Mouse (Mus musculus): ENCODE measurements around the gene Dnmt1. TPM values are rescaled to one million over a fixed set of nuclear protein-coding genes. Genes with fewer than 3 reads are reported as not detected.

Dnmt1 gene
- total and polyA plus RNA-seq, 2 experiments = 5.3 to 5.5 TPM

DNA sequence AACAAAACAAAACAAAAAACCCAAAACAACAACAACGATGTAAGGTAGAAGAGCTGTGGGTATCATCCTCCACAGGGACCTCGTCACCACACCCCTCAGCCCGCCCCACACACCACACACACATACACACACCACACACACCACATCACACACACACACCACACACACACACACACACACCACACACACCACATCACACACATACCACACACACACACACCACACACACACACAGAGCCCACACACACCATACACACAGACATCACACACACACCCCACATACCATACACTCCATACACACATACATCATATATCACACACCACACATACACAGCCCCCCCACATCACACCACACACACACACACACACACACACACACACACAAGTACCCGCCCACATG lies 31.9 kb upstream of the Dnmt1 start:
- Histone ChIP-seq H3K27ac (replicated peaks; ENCODE audit: insufficient read depth, low read depth, low read length) (no peak overlapping the region), H3K9ac (ENCODE audit: low read depth, low read length) (no peak overlapping the region), H3K27me3 (ENCODE audit: control insufficient read depth, insufficient read depth, low read length) (no peaks in the 10 kb centered on the region), H3K79me2 (ENCODE audit: control insufficient read depth, insufficient read depth, low read length) (no peaks in the 10 kb centered on the region), H3K4me3 (ENCODE audit: insufficient read depth, low read depth, low read length) (no peak overlapping the region), H3K36me3 (ENCODE audit: control insufficient read depth, insufficient read depth, low read length) (no peaks in the 10 kb centered on the region), H3K4me1 (ENCODE audit: control insufficient read depth, insufficient read depth, low read length) (no peaks in the 10 kb centered on the region)
- WGBS = 91% methylated on average over 4 of the region's 4 CpGs
- TF ChIP-seq CTCF (IDR thresholded peaks at IDR 0.05; ENCODE audit: low read depth, low read length) (no peak), POLR2A (IDR thresholded peaks at IDR 0.05; ENCODE audit: extremely low read depth, insufficient read depth, low read length) (no peak)
- no peak for DNase-seq (ENCODE audit: extremely low read depth, low read depth, low spot score)

DNA sequence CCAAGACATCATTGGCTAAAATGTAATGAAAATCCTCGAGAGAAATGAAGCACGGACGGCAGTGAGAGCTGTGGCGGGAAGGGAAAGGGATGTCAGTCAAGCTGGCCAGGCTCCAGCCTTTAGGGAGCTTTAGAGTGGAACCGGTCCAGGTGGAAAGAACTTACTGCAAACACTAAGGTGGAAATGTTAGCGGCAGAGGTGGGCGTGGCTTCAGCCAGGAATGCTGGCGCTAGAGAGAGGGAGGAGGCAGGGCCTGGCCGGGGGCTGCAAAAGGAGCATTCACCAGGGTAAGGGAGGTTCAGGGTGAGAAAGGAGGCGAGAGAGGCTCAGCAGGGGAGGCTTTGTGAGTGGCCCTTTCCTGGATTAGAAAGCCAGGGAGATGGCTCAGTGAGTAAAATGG lies 31.2 kb upstream of the Dnmt1 start:
- H3K4me3 ChIP-seq (ENCODE audit: insufficient read depth, low read depth, low read length) = no peak overlapping the region
- no peak overlapping the region for H3K9ac ChIP-seq (ENCODE audit: low read depth, low read length)
- 14% methylated on average over 10 of the region's 10 CpGs for WGBS
- TF ChIP-seq POLR2A (IDR thresholded peaks at IDR 0.05; ENCODE audit: extremely low read depth, insufficient read depth, low read length) (no peak), CTCF (IDR thresholded peaks at IDR 0.05; ENCODE audit: low read depth, low read length) (no peak)
- H3K27me3 ChIP-seq (ENCODE audit: control insufficient read depth, insufficient read depth, low read length) = no peaks in the 10 kb centered on the region
- H3K36me3 ChIP-seq (ENCODE audit: control insufficient read depth, insufficient read depth, low read length) = no peaks in the 10 kb centered on the region
- no peaks in the 10 kb centered on the region for H3K79me2 ChIP-seq (ENCODE audit: control insufficient read depth, insufficient read depth, low read length)
- no peaks in the 10 kb centered on the region for H3K4me1 ChIP-seq (ENCODE audit: control insufficient read depth, insufficient read depth, low read length)
- H3K27ac ChIP-seq (replicated peaks; ENCODE audit: insufficient read depth, low read depth, low read length) = no peak overlapping the region
- peak; percentile 29 for DNase-seq (ENCODE audit: extremely low read depth, low read depth, low spot score)

DNA sequence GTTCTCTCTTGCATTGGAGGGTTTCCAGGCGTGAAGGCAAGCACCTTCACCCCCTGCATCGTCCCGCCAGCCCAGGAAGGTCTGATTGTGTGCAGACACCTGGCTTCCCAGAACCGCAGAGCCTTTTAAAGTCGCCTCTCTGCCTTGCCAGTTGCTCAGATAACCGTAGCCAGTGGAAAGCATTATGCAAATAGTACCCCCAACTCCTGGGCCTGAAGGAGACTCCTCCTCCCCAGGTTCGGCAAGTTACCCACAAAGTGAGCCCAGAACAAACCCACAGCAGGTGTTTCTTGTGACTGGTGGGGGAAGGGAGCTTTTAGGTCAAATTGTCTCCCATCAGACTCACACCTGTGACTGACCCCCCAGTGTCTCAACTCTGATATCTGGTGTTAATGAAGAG lies 28.3 kb upstream of the Dnmt1 start:
- H3K9ac ChIP-seq (ENCODE audit: low read depth, low read length) = no peak overlapping the region
- H3K27me3 ChIP-seq (ENCODE audit: control insufficient read depth, insufficient read depth, low read length) = no peaks in the 10 kb centered on the region
- H3K4me3 ChIP-seq (ENCODE audit: insufficient read depth, low read depth, low read length) = no peak overlapping the region
- H3K36me3 ChIP-seq (ENCODE audit: control insufficient read depth, insufficient read depth, low read length) = no peaks in the 10 kb centered on the region
- TF ChIP-seq POLR2A (IDR thresholded peaks at IDR 0.05; ENCODE audit: extremely low read depth, insufficient read depth, low read length) (no peak), CTCF (IDR thresholded peaks at IDR 0.05; ENCODE audit: low read depth, low read length) (no peak)
- no peaks in the 10 kb centered on the region for H3K4me1 ChIP-seq (ENCODE audit: control insufficient read depth, insufficient read depth, low read length)
- no peak for DNase-seq (ENCODE audit: extremely low read depth, low read depth, low spot score)
- WGBS = 74% methylated on average over 7 of the region's 7 CpGs
- H3K27ac ChIP-seq (replicated peaks; ENCODE audit: insufficient read depth, low read depth, low read length) = no peak overlapping the region
- no peaks in the 10 kb centered on the region for H3K79me2 ChIP-seq (ENCODE audit: control insufficient read depth, insufficient read depth, low read length)

DNA sequence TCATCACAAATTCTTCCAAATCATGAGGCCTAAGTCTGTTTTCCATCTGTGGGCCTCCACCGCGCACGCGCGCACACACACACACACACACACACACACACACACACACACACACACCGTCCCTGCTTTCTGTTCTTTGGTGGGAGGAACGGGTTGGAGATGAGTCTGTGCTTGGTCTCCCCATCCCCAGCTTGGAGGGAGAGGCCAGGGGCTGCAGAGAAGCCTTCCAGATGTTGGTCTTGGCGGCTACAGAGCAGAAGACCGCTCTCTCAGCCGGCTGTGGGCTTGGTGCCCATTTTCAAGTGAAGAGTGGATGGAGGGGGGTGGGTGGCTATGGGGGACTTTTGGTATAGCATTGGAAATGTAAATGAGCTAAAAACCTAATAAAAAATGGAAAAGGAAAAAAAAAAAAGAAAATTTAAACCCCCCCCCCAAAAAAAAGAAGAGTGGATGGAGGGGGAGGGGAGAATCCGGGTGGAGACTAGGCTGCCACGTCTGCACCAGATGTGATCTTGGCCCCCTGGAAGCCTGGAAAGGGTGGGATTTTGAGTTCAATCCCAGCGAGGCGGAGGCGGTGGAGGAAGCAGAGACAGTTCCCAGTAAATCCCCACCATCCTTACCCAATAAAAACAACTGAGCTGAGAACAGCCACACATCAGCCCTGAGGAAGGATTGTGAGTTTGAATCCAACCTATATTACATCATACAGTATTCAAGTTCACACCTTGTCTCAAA lies 27.4 kb upstream of the Dnmt1 start:
- no peak overlapping the region for H3K27ac ChIP-seq (replicated peaks; ENCODE audit: insufficient read depth, low read depth, low read length)
- TF ChIP-seq POLR2A (IDR thresholded peaks at IDR 0.05; ENCODE audit: extremely low read depth, insufficient read depth, low read length) (no peak), CTCF (IDR thresholded peaks at IDR 0.05; ENCODE audit: low read depth, low read length) (no peak)
- WGBS = 81% methylated on average over 15 of the region's 15 CpGs
- DNase-seq (ENCODE audit: extremely low read depth, low read depth, low spot score) = no peak
- no peaks in the 10 kb centered on the region for H3K4me1 ChIP-seq (ENCODE audit: control insufficient read depth, insufficient read depth, low read length)
- H3K9ac ChIP-seq (ENCODE audit: low read depth, low read length) = no peak overlapping the region
- no peaks in the 10 kb centered on the region for H3K27me3 ChIP-seq (ENCODE audit: control insufficient read depth, insufficient read depth, low read length)
- no peaks in the 10 kb centered on the region for H3K79me2 ChIP-seq (ENCODE audit: control insufficient read depth, insufficient read depth, low read length)
- no peak overlapping the region for H3K4me3 ChIP-seq (ENCODE audit: insufficient read depth, low read depth, low read length)
- H3K36me3 ChIP-seq (ENCODE audit: control insufficient read depth, insufficient read depth, low read length) = no peaks in the 10 kb centered on the region

DNA sequence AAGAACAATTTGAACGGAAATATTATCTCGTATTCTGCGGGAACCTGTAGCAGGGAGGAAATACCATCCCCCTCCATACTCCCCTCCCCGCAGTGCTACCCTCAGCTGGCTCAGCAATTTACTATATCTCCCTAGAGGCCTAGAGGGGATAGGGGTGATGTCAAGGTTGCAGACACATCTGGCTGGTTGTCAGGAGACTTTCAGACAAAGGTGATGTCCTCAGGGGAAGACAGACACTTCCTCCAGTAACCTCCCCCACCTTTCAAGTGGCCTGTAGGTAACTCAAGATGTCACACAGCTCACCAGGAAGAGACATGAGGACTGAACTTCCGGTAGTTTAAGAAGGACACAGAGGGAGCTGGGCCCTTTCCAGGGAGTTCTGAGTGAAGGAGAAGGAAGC lies 23.5 kb upstream of the Dnmt1 start:
- 68% methylated on average over 5 of the region's 5 CpGs for WGBS
- TF ChIP-seq CTCF (IDR thresholded peaks at IDR 0.05; ENCODE audit: low read depth, low read length) (no peak), POLR2A (IDR thresholded peaks at IDR 0.05; ENCODE audit: extremely low read depth, insufficient read depth, low read length) (no peak)
- H3K27ac ChIP-seq (replicated peaks; ENCODE audit: insufficient read depth, low read depth, low read length) = no peak overlapping the region
- H3K4me3 ChIP-seq (ENCODE audit: insufficient read depth, low read depth, low read length) = no peak overlapping the region
- H3K9ac ChIP-seq (ENCODE audit: low read depth, low read length) = no peak overlapping the region
- no peaks in the 10 kb centered on the region for H3K27me3 ChIP-seq (ENCODE audit: control insufficient read depth, insufficient read depth, low read length)
- H3K4me1 ChIP-seq (ENCODE audit: control insufficient read depth, insufficient read depth, low read length) = no peaks in the 10 kb centered on the region
- DNase-seq (ENCODE audit: extremely low read depth, low read depth, low spot score) = no peak
- H3K79me2 ChIP-seq (ENCODE audit: control insufficient read depth, insufficient read depth, low read length) = no peaks in the 10 kb centered on the region
- H3K36me3 ChIP-seq (ENCODE audit: control insufficient read depth, insufficient read depth, low read length) = no peaks in the 10 kb centered on the region

DNA sequence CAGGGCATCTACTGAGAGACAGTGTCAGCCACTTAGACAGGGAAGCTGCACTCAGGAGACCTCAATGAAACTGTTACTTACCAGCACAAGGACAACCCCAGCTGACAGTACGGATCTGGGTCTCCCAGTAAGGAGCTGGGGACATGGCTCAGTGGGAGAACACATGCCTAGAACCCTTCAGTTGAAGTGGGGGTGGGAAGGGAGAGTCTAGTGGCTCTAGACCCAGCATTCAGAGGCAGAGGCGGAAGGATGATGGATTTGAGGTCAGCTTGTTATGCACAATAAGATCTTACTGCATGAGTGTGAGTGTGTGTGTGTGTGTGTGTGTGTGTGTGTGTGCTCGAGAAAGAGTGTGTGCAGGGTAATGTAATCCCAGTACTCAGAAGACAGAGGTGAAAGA lies 22.5 kb upstream of the Dnmt1 start:
- DNase-seq (ENCODE audit: extremely low read depth, low read depth, low spot score) = no peak
- H3K27ac ChIP-seq (replicated peaks; ENCODE audit: insufficient read depth, low read depth, low read length) = no peak overlapping the region
- no peaks in the 10 kb centered on the region for H3K79me2 ChIP-seq (ENCODE audit: control insufficient read depth, insufficient read depth, low read length)
- WGBS = 82% methylated on average over 3 of the region's 3 CpGs
- H3K9ac ChIP-seq (ENCODE audit: low read depth, low read length) = no peak overlapping the region
- H3K4me1 ChIP-seq (ENCODE audit: control insufficient read depth, insufficient read depth, low read length) = peaks cover 3% of the 10 kb centered on the region
- H3K36me3 ChIP-seq (ENCODE audit: control insufficient read depth, insufficient read depth, low read length) = no peaks in the 10 kb centered on the region
- no peak for TF ChIP-seq POLR2A (IDR thresholded peaks at IDR 0.05; ENCODE audit: extremely low read depth, insufficient read depth, low read length)
- TF ChIP-seq CTCF (IDR thresholded peaks at IDR 0.05; ENCODE audit: low read depth, low read length) = no peak
- no peaks in the 10 kb centered on the region for H3K27me3 ChIP-seq (ENCODE audit: control insufficient read depth, insufficient read depth, low read length)
- H3K4me3 ChIP-seq (ENCODE audit: insufficient read depth, low read depth, low read length) = no peak overlapping the region

All from liver, adult 2 months (tissue).